Mouse (Mus musculus) G1E (cell line): Measurements from ENCODE around the gene Morc1.

Experiments used
- CTCF ChIP-seq: IDR thresholded peaks from 2 replicates; pipeline ENCODE4 v1.5.1; 2012; ENCODE audit warnings: low read depth, low read length, inconsistent platforms, mixed read lengths
- GATA1 ChIP-seq: IDR thresholded peaks from 2 replicates; pipeline ENCODE4 v1.6.1; 2012; ENCODE audit warnings: borderline replicate concordance, low read length, inconsistent platforms, mixed read lengths
- GATA2 ChIP-seq: IDR thresholded peaks from 2 replicates; pipeline ENCODE4 v1.6.1; 2012; ENCODE audit warnings: low read depth, low read length, inconsistent platforms, borderline replicate concordance

GRCm38 (mm10) chr16:48537108-48537507, 106.1 kb downstream of the Morc1 start:
- TF ChIP-seq CTCF (no peak), GATA2 (no peak), GATA1 (no peak)
